Mouse (Mus musculus) liver, postnatal 0 days (tissue): Measurements from ENCODE around the gene Pold4.

Experiments
- CTCF ChIP-seq: sonication (generic); IDR thresholded peaks from 2 replicates; pipeline ENCODE4 v1.5.1; 2016; ENCODE audit warnings: antibody characterized with exemption, low read depth
- EP300 ChIP-seq: IDR thresholded peaks from 2 replicates; pipeline ENCODE4 v1.6.1; 2016; ENCODE audit warnings: antibody characterized with exemption, low read depth, mild to moderate bottlenecking

GRCm38 (mm10) chr19:4219943-4220342, 11.8 kb upstream of the Pold4 start:
- TF ChIP-seq CTCF (no peak), EP300 (no peak)
